Mouse (Mus musculus): Measurements from ENCODE around the gene Scg5.

DNA sequence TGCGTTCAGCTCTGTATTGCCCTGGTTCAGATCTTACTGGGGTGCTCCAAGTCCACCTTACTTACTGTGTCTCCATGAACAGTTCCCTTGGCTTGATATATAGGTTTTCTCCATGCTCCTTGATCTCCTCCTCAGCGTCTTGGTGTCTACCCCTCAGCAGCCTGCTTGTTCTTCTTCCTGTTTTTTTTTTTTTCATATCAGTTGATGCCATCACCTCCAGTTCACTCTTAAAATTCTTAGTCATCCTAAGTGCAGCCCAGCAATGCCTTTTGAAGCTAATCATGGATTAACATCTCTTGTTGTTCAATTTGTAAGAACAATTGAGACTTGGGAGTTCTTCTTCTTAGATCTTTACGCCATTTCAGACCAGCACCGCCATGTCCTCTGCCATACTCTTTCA is 39.5 kb upstream of the Scg5 start:
- no peak for TF ChIP-seq CTCF (IDR thresholded peaks at IDR 0.05; ENCODE audit: low read depth, low read length)
- no peak for TF ChIP-seq EP300 (IDR thresholded peaks at IDR 0.05; ENCODE audit: insufficient read depth, low read depth, low read length)
- TF ChIP-seq POLR2A (IDR thresholded peaks at IDR 0.05; ENCODE audit: insufficient read depth, low read length): no peak
